Mouse (Mus musculus) CH12.LX (cell line): ENCODE results near the gene Xkr7. TPM values are rescaled to one million over a fixed set of nuclear protein-coding genes. Genes with fewer than 3 reads are reported as not detected.

Experiments
- DNase-seq: peaks from one replicate; pipeline ENCODE4 v3.0.0-alpha.2; 2013; ENCODE audit errors: extremely low read depth
- H3K27ac ChIP-seq: 2 replicates; pipeline ENCODE4 v1.5.1; 2012; ENCODE audit warnings: low read depth, mild to moderate bottlenecking, control low read depth, moderate library complexity; ENCODE audit not compliant: insufficient read depth
- H3K27me3 ChIP-seq: replicated peaks from 2 replicates; pipeline ENCODE3; 2012; ENCODE audit warnings: inconsistent platforms
- H3K36me3 ChIP-seq, 2 experiments: replicated peaks in 1 of 2; 2 replicates each; pipeline versions ENCODE3 to v1.6.1; 2012; ENCODE audit warnings: inconsistent platforms in 1 of 2, low read length in 1 of 2, mild to moderate bottlenecking in 1 of 2, mixed read lengths in 1 of 2, moderate library complexity in 1 of 2; ENCODE audit not compliant: control insufficient read depth in 1 of 2, insufficient read depth in 1 of 2
- H3K4me1 ChIP-seq, 2 experiments: 2 replicates each; pipeline ENCODE4 v1.6.1; 2012; ENCODE audit warnings: inconsistent platforms in 1 of 2, moderate library complexity in 1 of 2; ENCODE audit not compliant: insufficient read depth in 2 of 2, control insufficient read depth in 1 of 2
- H3K4me2 ChIP-seq: 2 replicates; pipeline ENCODE4 v1.6.1; 2012; ENCODE audit warnings: low read depth, mild to moderate bottlenecking, control low read depth; ENCODE audit not compliant: poor library complexity, insufficient read depth, severe bottlenecking
- H3K4me3 ChIP-seq, 3 experiments: fragments of 150-350 bp in 1 of 3; sonication (generic) in 1 of 3; replicated peaks in 1 of 3; 2 replicates each; pipeline versions ENCODE3 to v1.5.1; 2011 to 2012; ENCODE audit warnings: low read depth in 2 of 3, low read length in 2 of 3, mild to moderate bottlenecking in 2 of 3, moderate library complexity in 2 of 3, control low read depth in 1 of 3, improper control_type of control experiment in 1 of 3, inconsistent platforms in 1 of 3, mixed read lengths in 1 of 3; ENCODE audit not compliant: poor library complexity in 1 of 3
- H3K79me2 ChIP-seq: replicated peaks from 2 replicates; pipeline ENCODE4 v1.6.1; 2012; ENCODE audit warnings: mild to moderate bottlenecking, moderate library complexity; ENCODE audit not compliant: control insufficient read depth, poor library complexity, insufficient read depth, severe bottlenecking; ENCODE audit errors: extremely low read depth
- H3K9ac ChIP-seq: 2 replicates; pipeline ENCODE4 v1.6.1; 2012; ENCODE audit warnings: low read depth, mild to moderate bottlenecking, control low read depth, moderate library complexity; ENCODE audit not compliant: insufficient read depth
- H3K9me3 ChIP-seq: replicated peaks from 2 replicates; pipeline ENCODE3; 2012; ENCODE audit warnings: low read length, inconsistent platforms, mixed read lengths
- BHLHE40 ChIP-seq: IDR thresholded peaks from 2 replicates; pipeline ENCODE4 v1.6.1; 2011; ENCODE audit warnings: mild to moderate bottlenecking, low read depth, low read length, improper control_type of control experiment
- CHD1 ChIP-seq: IDR thresholded peaks from 2 replicates; pipeline ENCODE4 v1.6.1; 2012; ENCODE audit warnings: low read depth, low read length, improper control_type of control experiment, inconsistent platforms
- CHD2 ChIP-seq: IDR thresholded peaks from 2 replicates; pipeline ENCODE4 v1.6.1; 2011; ENCODE audit warnings: low read length, improper control_type of control experiment
- CTCF ChIP-seq, 2 experiments: IDR thresholded peaks in 1 of 2; conservative IDR thresholded peaks in 1 of 2; 2 replicates each; pipeline ENCODE4 v1.5.1; 2011 to 2012; ENCODE audit warnings: low read depth in 2 of 2, low read length in 2 of 2, improper control_type of control experiment in 1 of 2, inconsistent platforms in 1 of 2, mild to moderate bottlenecking in 1 of 2, moderate library complexity in 1 of 2
- E2F4 ChIP-seq: IDR thresholded peaks from 2 replicates; pipeline ENCODE4 v1.6.1; 2011; ENCODE audit warnings: low read depth, low read length, improper control_type of control experiment; ENCODE audit not compliant: insufficient replicate concordance
- ELF1 ChIP-seq: IDR thresholded peaks from 2 replicates; pipeline ENCODE4 v1.6.1; 2014; ENCODE audit warnings: low read depth, mild to moderate bottlenecking, inconsistent platforms, low read length, improper control_type of control experiment
- EP300 ChIP-seq: IDR thresholded peaks from 2 replicates; pipeline ENCODE4 v1.6.1; 2011; ENCODE audit warnings: low read length, improper control_type of control experiment
- JUN ChIP-seq: IDR thresholded peaks from 2 replicates; pipeline ENCODE4 v1.6.1; 2011; ENCODE audit warnings: low read depth, mild to moderate bottlenecking, low read length, improper control_type of control experiment, moderate library complexity; ENCODE audit not compliant: insufficient read depth
- JUND ChIP-seq: conservative IDR thresholded peaks from 2 replicates; pipeline ENCODE4 v1.6.1; 2011; ENCODE audit warnings: low read depth, low read length, improper control_type of control experiment
- KAT2A ChIP-seq: IDR thresholded peaks from 2 replicates; pipeline ENCODE4 v1.6.1; 2012; ENCODE audit warnings: low read length, improper control_type of control experiment, inconsistent platforms; ENCODE audit not compliant: insufficient replicate concordance
- MAFK ChIP-seq: IDR thresholded peaks from 2 replicates; pipeline ENCODE4 v1.6.1; 2011; ENCODE audit warnings: low read length, improper control_type of control experiment; ENCODE audit not compliant: insufficient replicate concordance
- MAX ChIP-seq: IDR thresholded peaks from 2 replicates; pipeline ENCODE4 v1.6.1; 2011; ENCODE audit warnings: low read length, improper control_type of control experiment
- MAZ ChIP-seq: IDR thresholded peaks from 2 replicates; pipeline ENCODE4 v1.6.1; 2012; ENCODE audit warnings: low read depth, mild to moderate bottlenecking, inconsistent platforms, low read length, improper control_type of control experiment, moderate library complexity
- MYC ChIP-seq: IDR thresholded peaks from 2 replicates; pipeline ENCODE4 v1.6.1; 2011; ENCODE audit warnings: low read depth, mild to moderate bottlenecking, improper control_type of control experiment, low read length
- NELFE ChIP-seq: IDR thresholded peaks from 2 replicates; pipeline ENCODE4 v1.6.1; 2011; ENCODE audit warnings: low read depth, low read length, improper control_type of control experiment
- NRF1 ChIP-seq: IDR thresholded peaks from 2 replicates; pipeline ENCODE4 v1.6.1; 2014; ENCODE audit warnings: low read depth, mild to moderate bottlenecking, inconsistent platforms, low read length, improper control_type of control experiment, moderate library complexity
- PAX5 ChIP-seq: IDR thresholded peaks from 2 replicates; pipeline ENCODE4 v1.6.1; 2012; ENCODE audit warnings: low read length, inconsistent platforms, mixed read lengths
- POLR2AphosphoS2 ChIP-seq: IDR thresholded peaks from 2 replicates; pipeline ENCODE4 v1.6.1; 2011; ENCODE audit warnings: low read depth, low read length, improper control_type of control experiment
- SMC3 ChIP-seq: IDR thresholded peaks from 2 replicates; pipeline ENCODE4 v1.6.1; 2011; ENCODE audit warnings: low read depth, low read length, improper control_type of control experiment
- TBP ChIP-seq: conservative IDR thresholded peaks from 2 replicates; pipeline ENCODE4 v1.6.1; 2011; ENCODE audit warnings: low read depth, low read length, improper control_type of control experiment
- UBTF ChIP-seq: IDR thresholded peaks from 2 replicates; pipeline ENCODE4 v1.6.1; 2012; ENCODE audit warnings: low read depth, mild to moderate bottlenecking, inconsistent platforms, low read length, improper control_type of control experiment, moderate library complexity
- dilution Hi-C: fragments of 300-500 bp; cut with MboI; formaldehyde crosslinking; loops from 2 replicates; pipeline ENCODE4 v1.14.3; 2020; ENCODE audit warnings: low sequenced_read_pairs; ENCODE audit not compliant: extremely low pct_unique_long_range_greater_than_20kb, extremely low pct_ligation_motif_present
- in situ Hi-C: fragments of 300-500 bp; cut with MboI; formaldehyde crosslinking; loops from 3 replicates; pipeline ENCODE4 v1.14.3; 2019; ENCODE audit warnings: low sequenced_read_pairs, low pct_ligation_motif_present, low pct_unique_long_range_greater_than_20kb, mixed read lengths
- polyA plus RNA-seq: library from polyadenylated mRNA; unstranded; fragments of >175 nt; gene quantifications from 2 replicates; pipeline ENCODE4 v1.2.1, GENCODE M21; 2012; ENCODE audit warnings: low read depth; ENCODE audit not compliant: insufficient read length
- total RNA-seq, 2 experiments: library from RNA; depleted of rRNA; stranded (reverse); fragments of 300-350 nt in 1 of 2; fragments of >200 nt in 1 of 2; gene quantifications; 2 replicates each; pipeline ENCODE4 v1.2.3; 2012 to 2014

Gene Xkr7
- total and polyA plus RNA-seq, 3 experiments = not detected

DNA sequence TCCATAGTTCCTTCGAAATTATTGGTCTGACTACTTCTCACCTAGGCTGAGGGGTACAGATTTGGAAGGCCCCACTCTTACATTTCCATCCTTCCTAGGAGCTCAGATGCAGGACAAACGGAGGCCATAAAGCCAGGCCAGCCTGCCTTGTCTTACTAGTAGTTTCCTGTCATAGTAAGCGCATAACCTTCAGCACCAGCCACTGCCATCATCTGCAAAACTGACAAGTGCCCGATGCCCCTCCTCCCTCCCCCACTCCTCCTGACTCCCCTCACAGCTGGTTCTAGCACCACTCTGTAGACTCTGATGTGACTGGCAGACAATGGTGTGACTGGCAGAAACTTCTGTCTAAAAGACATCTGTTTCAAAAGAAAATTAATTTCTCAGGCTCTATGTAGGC is 54.5 kb downstream of the Xkr7 start:
- in situ Hi-C loops = loop anchor here (10.0 kb wide), 1 partner anchor 59 kb away; no protein-coding TSS in a partner anchor
- Histone ChIP-seq H3K9me3 (peaks cover 18% of the 10 kb centered on the region), H3K4me2 (no peak overlapping the region), H3K79me2 (no peaks in the 10 kb centered on the region), H3K9ac (no peak overlapping the region), H3K4me3 (no peak overlapping the region), H3K27ac (no peak overlapping the region), H3K36me3 (no peaks in the 10 kb centered on the region), H3K27me3 (peaks cover 36% of the 10 kb centered on the region), H3K4me1 (peaks cover 14 to 39% of the 10 kb centered on the region in 2 experiments)
- dilution Hi-C loops = no loop called here
- TF ChIP-seq ELF1 (no peak), CHD2 (no peak), NELFE (no peak), CTCF (conservative IDR thresholded peaks at IDR 0.05 in 1 of 2, IDR thresholded peaks at IDR 0.05 in 1 of 2; ENCODE audit: low read depth in 2 of 2, low read length in 2 of 2) (no peak), EP300 (no peak), MAFK (no peak), CHD1 (no peak)
- no peak for DNase-seq

- Histone ChIP-seq H3K4me3 (no peak overlapping the region), H3K9me3 (peaks cover 20% of the 10 kb centered on the region), H3K4me2 (no peak overlapping the region), H3K4me1 (peaks cover 14 to 40% of the 10 kb centered on the region in 2 experiments), H3K9ac (no peak overlapping the region), H3K27ac (no peak overlapping the region), H3K36me3 (no peaks in the 10 kb centered on the region), H3K27me3 (peaks cover 33% of the 10 kb centered on the region), H3K79me2 (no peaks in the 10 kb centered on the region)
- TF ChIP-seq UBTF (no peak), NRF1 (no peak), SMC3 (no peak), CHD1 (no peak), MYC (no peak), MAZ (no peak), JUN (no peak), POLR2AphosphoS2 (no peak), MAX (no peak), BHLHE40 (no peak), KAT2A (no peak), NELFE (no peak), JUND (no peak), ELF1 (no peak), PAX5 (no peak), EP300 (no peak), TBP (no peak), E2F4 (no peak)
- no peak for DNase-seq
- in situ Hi-C loops (loop anchor here (10.0 kb wide), 1 partner anchor 58 kb away; no protein-coding TSS in a partner anchor), dilution Hi-C loops (no loop called here)
Measured at GRCm38 (mm10) chr2:153087091-153087490, 55.4 kb downstream of the Xkr7 start.
